Mouse (Mus musculus): Measurements from ENCODE around the gene Chst8.

The Chst8 gene

DNA sequence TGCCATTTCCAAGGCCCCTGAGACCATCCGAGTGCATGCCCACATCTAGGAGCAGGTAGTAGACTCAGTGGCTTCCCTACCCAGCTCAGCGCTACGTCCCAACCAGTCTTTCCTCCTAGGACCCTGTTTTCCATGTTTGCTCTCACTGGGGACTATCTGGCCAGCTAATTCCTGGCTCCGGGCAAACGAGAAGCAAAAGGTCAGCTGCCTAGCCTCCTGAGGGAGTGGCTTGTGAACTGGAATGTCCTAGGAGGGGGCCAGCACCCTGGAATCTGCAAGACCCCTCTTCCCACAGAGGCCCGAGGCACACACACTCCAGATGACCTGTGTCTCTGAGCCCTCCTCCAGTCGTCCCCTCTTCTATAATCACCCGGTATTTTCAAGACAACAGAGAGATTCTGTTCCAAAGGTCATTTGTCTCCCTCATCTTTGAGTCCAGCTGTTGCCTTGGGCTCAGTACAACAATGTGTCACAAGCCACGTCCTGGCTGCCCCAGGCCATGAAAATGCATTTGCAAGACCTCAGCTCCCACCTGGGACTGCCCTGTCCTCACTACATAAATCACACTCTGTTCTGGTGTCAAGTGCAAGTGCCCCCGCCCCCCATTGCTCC, 60.3 kb downstream of the Chst8 start:
- in situ Hi-C loops (cut with MboI): no loop called here

DNA sequence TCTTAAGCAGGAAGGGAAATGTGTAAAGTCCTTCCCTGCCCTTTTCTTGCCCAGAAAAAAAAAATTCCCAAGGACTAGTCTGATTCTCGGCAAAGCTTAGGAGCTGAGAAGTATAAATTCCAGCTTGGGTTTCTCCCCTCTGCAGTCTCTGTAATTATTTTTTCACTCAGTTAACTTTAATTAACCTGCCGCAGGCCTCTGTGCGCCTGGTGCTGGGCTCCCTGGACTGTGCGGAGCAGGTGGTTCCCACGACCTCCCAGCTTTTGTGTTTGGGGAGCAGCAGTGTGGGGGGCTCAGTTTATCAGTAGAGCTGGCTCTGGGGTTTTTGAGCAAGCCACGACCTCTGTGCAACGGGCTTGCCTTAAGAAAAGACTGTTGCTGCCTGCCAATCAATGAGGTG, 62.2 kb downstream of the Chst8 start:
- in situ Hi-C loops (cut with MboI): no loop called here

DNA sequence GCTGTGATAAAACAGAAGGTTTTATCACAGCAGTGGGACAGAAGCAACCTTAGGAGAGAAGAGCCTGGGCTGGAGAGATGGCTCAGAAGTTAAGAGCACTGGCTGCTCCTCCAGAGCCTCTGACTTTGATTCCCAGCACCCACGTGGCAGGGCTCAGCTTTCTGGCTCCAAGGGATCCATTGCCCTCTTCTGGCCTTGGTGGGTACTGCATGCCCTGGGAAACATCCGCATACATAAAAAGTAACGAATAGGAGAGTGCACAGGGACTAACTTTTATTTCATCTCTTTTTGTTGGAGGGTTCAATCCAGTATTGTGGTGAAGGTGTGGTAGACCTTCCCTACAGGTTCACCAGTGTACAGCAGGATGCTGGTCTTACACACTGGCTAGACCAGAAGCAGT, 62.8 kb downstream of the Chst8 start:
- in situ Hi-C loops (cut with MboI): no loop called here

DNA sequence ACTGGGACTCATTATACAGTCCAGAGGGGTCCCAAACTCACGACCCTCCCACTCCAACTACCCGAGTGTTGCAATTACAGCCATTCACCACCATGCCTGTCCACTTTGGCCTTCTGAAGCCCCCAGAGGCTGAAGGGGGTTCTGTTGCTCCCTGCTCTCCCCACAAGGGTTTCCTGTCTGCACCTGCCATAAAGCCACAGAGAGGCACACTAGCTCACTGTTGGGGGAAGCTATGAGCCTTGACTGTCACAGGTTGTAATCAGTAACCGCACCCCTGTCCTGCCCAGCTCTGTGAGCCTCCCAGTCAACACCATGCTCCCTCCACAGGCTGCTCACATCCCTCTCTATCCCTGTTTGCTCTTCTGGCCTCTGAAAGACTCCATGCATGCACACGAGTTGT, 64.0 kb downstream of the Chst8 start:
- in situ Hi-C loops (cut with MboI): no loop called here

DNA sequence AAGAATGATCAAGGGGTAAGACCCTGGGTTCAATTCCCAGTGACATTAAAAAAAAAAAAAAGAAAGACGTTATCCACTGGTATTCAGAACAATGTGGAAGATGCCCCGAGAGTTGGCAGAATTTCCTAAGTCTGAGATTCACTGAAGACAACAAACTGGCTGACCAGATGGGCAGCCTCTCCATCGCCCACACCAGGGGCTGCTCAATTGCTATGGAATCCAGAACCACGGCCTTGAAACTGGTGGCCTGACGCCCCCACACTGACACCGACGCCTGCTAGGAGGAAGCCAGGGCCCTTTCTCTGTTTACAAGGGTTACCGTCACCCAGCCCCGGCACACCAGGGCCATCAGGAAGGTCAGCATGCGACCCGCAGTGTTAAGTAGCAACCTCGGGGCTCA, 64.8 kb downstream of the Chst8 start:
- in situ Hi-C loops (cut with MboI): no loop called here

DNA sequence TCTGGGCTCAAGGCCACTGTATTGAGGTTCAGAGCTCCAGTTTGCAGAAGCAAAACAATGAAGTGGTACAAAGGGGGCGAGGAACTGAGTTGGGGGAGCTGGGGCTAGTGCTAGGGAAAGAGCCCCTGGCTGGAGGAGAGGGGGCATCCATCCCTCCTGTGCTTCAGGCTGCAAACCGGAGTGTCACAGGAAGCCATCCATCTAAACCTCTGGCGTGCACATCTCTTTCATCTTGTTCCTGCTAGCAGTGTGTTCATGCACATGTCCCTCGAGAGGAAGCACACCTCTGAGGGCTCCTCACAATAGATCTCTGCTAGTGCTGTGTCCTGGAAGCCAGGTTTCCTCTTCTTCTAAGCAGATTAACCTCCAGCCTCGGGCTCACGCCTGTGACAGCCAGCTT, 65.9 kb downstream of the Chst8 start:
- in situ Hi-C loops (cut with MboI): no loop called here

DNA sequence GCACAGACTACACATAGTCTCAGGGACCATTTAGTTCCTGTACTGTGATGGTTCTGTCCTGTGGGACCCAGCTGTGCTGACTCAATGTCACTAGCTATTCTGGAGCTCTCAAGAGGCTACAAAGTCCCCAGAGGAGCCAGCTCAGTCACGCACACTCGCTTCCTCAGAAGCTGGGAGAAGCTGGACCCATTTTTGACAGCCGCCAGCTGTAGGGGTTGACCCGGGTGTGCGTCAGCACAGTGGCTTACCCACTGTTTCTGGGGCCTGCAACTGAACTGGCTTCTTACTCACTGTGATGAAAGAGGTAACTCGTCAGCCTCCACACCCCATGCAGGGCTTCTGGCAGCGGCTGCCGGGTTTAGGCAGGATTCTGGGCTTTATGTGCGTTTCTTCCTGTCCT, 66.3 kb downstream of the Chst8 start:
- in situ Hi-C loops (cut with MboI): no loop called here

DNA sequence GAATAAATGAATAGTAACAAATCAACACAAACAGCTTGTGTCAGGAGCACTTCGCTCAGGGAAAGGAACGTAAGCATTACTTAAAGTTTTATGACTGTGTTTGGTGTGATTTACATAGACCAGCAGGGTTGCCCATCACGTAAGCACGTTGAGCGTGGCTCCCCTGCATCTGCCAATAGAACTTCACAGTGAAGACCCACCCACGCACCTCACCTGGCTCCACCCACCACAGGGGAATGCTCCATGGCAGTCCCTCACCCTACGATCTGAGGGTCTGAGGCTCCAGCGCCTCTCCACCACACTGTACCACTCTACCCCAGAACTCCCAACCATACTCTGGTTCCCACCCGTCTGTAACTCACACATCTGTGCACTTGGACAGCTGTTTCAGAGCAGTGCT, 67.1 kb downstream of the Chst8 start:
- in situ Hi-C loops (cut with MboI): no loop called here

DNA sequence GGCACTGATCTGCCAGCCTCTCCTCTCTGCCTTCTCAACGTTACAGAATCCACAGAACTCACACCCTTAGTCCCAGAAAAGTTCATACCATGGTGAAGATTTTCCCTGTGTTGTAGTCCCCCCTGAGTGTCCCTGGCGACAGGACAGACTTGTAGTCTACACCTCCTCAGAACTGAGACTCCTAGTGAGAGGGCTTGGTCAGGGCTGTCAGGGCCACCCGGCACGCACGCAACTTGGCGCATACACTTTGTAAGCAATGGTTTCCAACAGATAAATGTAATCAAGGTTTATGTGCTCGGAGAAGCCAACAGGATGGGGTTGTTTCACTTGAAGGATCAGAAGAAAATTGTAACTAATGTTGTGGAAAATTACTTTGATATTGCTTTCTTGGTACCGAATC, 67.5 kb downstream of the Chst8 start:
- in situ Hi-C loops (cut with MboI): no loop called here

DNA sequence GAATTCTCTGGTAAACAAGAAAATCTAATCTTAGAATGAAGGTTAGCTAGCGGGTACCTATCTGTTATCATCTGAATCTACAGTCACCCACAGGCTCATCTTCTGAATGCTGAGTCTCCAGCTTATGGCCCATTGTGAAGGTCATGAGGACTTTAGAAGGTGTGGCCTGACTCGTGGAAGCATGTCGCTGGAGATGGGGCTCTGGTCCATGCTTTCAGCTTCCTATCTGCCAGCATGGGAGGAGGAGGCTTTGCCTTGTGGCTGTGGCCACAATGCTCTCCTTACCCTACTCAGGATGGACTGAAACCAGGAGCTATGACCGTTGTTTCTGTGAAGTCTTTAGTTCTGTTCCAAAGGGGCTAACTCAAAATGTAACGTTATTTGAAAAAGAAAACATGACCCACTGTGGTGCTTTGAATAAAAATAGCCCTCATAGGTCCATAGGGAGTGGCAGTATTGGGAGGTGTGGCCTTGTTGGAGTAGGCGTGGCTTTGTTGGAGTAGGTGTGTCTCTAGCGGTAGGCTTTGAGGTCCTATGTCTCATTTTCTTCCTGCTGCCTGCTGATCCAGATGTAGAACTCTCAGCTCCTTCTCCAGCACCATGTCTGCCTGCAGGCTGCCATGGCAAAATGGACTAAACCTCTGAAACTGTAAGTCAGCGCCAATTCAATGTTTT, 69.0 kb downstream of the Chst8 start:
- in situ Hi-C loops (cut with MboI): no loop called here

DNA sequence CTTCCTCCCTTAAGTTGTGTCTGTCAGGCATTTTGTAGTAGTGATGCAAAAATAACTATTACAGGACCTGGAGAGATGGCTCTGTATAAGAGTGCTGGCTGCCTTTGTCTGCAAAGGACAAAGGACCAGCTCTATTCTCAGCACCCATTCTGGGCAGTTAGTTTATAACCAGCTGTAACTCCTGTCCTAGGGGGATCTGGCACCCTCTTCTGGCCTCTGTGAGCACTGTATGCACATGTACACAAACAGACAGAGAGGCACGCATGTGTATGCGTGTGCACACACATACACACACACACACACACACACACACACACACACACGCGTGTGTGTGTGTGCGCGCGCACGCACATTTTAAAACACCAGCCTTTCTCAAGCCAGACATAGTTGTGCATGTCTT, 73.1 kb downstream of the Chst8 start:
- in situ Hi-C loops (cut with MboI): no loop called here

DNA sequence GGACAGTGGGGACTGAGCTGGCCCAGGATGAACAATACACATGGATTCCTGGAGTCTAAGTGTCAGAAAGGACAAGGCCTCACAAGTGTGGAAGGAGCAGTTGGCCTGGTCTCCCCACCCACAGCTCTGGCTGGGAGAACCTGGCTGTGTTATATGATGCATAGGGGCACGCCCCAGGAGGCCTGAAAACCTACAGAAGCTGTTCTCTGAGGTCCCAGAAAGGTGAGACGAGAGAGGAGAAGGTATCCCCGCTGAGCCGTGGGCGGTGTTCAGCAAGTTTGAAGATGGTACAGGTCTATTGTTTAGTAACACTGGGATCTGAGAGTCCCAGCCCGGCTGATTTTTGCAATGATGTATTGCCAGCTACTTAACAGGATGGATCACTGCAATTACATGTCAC, 75.3 kb downstream of the Chst8 start:
- in situ Hi-C loops (cut with MboI): no loop called here

DNA sequence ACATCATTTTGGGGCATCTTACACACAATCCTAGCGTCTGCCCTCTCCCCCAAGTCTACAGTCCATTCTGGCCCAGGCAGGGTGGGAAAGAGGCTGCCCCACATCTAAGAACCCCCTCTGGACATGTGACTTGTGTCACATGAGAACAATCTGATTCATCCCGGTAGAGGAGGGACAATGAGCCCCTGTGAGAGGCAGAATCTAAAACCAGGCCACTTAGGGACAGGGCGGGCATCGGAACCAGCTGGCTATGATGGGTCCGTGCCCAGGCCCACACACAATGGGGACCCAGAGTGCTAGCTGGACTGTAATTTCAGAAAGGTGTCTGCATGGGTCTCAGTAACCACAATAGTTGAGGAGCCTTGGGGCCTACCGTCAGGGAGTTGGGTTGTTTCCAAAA, 78.2 kb downstream of the Chst8 start:
- in situ Hi-C loops (cut with MboI): no loop called here

DNA sequence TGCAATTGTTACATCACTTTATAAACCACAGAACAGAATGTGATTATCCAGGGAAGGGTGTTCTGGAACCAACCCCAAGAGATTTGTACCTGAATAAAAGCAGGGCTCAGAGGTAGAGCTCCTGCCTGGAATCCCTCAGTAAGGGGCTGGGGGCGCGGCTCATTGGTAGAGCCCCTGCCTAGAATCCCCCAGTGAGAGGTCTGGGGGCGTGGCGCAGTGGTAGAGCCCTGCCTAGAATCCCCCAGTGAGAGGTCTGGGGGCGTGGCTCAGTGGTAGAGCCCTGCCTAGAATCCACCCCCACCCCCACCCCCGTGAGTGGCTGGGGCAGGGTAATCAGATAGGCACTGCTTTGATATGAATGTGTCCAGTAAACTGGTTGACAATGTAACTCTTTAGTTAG, 83.6 kb downstream of the Chst8 start:
- in situ Hi-C loops (cut with MboI): no loop called here

DNA sequence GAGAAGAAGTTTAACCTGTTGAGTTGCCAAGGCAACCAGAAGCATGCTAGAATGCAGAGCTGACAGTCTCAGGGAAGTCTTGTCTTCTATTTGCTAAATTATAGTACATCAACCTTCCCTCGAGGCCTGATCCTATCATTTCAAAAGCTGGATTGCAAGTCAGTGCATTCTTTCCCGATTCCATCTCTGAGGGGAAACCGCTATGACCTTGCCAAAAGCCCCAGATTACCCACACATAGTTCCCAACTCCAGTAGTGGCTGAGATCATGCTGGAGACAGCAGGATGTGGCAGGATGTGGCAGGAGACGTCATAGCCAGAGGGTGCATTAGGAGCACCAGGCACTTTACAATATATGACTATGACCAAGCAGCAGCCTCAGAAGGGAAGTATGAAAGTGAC, 87.3 kb downstream of the Chst8 start:
- in situ Hi-C loops (cut with MboI): no loop called here

DNA sequence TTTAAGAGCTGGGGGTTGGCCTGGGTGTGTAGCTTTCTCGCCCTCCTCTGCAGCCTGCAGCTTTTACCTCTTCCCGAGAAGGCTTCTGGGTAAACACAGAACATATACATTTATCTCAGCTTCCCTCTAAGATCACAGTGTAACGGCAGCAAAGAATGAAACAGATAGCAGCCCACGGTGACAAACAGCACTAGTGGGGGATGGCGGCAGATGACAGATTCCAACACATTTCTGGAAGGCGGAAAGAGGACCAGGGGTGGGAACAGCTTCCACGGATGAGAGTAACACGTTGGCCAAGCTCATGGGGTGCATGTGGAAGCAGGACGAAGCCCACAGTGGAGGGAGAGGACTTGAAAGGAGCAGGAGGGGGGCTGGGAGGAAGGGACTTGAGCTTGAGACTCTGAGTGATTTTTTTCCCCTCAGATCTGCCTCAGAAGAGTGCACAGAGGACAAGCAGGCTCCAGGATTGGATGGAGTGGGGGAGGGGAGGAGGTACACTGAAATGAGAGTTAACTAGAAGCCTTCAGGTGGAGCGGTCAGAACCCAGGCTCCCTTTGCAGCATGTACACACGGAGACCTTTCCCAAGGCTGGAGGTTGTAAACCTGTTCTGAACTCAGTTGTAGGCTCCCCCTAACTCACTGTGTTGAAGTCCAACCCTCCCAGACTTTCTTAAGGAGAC, 89.8 kb downstream of the Chst8 start:
- in situ Hi-C loops (cut with MboI): no loop called here

DNA sequence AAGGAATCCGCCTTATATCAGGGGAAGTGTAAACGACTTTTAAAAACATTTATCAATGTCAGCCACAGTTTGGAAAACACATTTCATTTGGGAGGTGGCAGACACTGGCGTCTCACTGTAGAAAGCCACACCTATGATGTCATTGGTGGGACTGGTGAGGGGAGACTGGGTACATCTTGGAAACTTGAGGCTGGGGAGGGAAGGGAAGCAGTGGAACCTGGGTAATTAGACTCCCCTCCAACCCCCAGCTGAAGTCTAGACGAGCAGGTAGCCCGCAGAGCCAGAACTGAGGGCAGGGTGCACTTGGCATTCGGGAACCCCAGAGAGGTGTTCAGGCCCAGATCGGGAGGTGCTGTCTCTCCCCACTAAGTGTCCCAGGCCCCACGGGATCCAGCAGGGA, 90.4 kb downstream of the Chst8 start:
- in situ Hi-C loops (cut with MboI): no loop called here

DNA sequence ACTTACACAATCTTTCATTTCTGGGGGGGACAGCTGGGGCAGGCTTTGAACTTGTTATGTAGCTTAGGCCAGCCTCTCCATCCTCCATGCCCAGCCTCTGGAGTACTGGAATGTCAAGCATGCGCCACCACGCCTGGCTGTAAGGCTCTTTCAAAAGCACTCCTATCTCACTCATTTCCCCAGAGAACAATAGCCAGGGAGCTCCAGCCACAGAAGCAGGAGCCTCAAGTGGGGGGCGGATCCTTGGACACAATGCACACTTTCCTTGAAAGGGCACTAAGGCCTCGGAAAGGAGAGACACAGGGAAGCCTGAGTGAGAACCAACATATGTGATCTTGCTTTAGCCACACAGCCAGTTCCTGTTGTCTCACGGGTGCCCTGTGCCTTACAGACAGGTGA, 90.9 kb downstream of the Chst8 start:
- in situ Hi-C loops (cut with MboI): no loop called here

DNA sequence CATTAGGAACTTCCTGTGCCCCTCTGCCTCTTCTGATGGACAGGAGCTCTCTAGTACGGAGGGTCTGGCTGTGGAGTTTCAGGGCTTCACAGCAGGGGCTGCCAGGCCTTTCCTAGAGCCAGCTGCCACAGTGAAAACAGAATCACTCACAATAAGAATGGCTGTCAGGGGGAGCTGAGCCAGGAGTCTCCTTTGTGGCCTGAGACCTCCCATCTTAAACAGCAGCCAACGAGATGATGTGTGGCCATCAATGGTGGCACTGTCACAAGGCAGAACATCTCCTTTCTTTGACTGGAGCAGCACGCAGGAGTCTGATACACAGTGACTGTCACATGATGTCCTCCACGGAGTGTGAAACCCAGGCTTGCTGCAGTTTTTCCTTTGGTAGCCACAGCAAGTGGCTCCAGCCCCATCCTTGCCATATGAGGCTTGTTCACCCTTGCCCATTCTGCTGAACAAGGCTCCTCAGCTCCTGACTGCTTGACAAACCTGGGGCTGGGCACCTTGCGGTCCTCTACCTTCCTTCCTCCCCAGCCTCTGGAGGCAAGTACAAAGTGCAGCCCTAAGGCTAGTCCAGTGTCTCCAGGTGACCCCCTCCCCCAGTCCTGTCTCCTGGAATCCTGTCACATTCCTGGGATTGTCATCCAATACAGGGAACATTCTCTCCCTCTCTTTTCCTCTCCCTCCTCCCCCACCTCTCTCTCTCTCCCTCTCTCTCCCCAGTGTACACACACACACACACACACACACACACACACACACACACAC, 91.4 kb downstream of the Chst8 start:
- in situ Hi-C loops (cut with MboI): no loop called here

DNA sequence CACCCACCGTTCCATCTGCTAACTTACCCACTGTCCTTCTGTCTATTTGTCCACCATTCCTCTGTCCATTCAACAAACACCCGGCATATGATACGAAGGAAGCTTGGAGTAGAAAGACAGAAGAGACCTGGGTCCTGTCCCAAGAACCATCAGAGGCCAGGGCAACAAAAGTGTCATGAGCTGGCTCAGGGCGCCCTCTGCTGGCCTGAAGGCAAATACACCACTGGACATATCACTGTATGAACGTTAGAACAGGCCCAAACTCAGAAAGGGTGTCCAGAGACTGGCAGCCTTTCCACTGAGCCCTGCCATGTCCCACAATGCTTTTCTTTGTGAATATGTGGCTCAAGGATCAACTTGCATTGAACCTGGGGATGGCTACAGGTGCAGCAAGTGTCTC, 92.9 kb downstream of the Chst8 start:
- in situ Hi-C loops (cut with MboI): no loop called here

DNA sequence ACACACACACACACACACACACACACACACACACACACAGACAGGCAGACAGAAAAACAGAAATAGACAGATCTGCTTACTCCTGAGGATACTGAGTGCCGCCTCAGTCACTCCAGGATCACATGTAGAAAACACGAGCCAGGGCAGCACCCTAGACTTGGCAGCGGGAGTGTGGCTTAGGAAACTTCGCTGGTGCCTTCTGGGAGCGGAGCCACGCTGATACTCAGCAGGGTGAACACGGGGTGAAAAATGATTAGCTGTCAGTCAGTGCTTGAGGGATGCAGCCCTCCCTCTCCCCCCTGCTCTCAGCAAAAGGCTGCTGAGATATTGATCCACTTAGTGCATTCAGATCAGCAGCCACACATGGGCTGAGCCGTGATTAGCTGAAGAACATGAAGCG, 93.9 kb downstream of the Chst8 start:
- in situ Hi-C loops (cut with MboI): no loop called here

DNA sequence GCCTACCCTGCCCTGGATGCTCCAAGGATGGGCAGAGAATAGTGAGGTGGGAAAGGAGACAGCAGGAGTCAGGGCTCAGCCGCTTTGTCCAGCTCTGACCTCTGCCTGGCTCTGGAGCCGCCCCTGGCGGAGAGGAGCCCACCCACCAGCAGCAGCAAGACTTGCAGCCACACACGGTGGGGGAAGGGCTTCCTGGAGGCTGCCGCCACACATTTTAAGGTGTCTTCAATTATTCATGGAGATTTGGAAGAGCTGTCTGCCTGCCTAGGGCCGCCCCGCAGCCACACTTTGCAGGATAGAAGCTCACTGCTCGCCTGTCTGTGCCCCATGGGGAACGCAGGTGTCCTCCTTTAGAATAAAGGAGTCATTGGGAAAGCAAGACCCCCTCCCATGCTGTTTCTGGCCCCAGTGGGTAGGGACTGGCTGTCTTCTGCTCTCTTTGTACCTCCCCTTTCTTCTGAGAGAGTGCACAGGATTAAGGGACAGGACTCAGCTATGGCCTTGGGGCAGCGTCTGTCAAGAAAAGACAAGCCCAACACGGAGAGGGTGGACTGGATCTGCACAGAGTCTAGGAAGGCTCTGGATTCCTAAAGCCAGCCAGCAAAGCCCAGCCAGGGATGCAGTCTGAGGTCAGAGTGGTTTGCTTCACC, 95.2 kb downstream of the Chst8 start:
- in situ Hi-C loops (cut with MboI): no loop called here
